Mouse (Mus musculus) spleen, adult 12 weeks (tissue): ENCODE data around the gene Lamtor2.
A peak's percentile ranks its signal among the peaks of the same experiment; 100 is the strongest.

Experiments
- DNase-seq: peaks from one replicate; pipeline ENCODE4 v3.0.0; 2022; ENCODE audit warnings: low spot score

Lamtor2 gene

GRCm38 (mm10) chr3:88503881-88504746, 48.8 kb downstream of the Lamtor2 start:
- DNase-seq, result no peak

GRCm38 (mm10) chr3:88503505-88503863, 49.4 kb downstream of the Lamtor2 start:
- DNase-seq, result no peak

- peak; percentile 70 for DNase-seq
Measured at GRCm38 (mm10) chr3:88502641-88503504, 50.0 kb downstream of the Lamtor2 start.

- DNase-seq, result no peak
Measured at GRCm38 (mm10) chr3:88502031-88502571, 50.8 kb downstream of the Lamtor2 start.

- no peak for DNase-seq
Measured at GRCm38 (mm10) chr3:88501366-88502030, 51.4 kb downstream of the Lamtor2 start.

- no peak for DNase-seq
Measured at GRCm38 (mm10) chr3:88500655-88501365, 52.1 kb downstream of the Lamtor2 start.

- no peak for DNase-seq
Measured at GRCm38 (mm10) chr3:88500087-88500486, 52.8 kb downstream of the Lamtor2 start.
